Mouse (Mus musculus) embryonic fibroblast, embryonic 13.5 days (primary cell): ENCODE results near the gene Ntrk3. TPM values are rescaled to one million over a fixed set of nuclear protein-coding genes. Genes with fewer than 3 reads are reported as not detected.
A peak's percentile ranks its signal among the peaks of the same experiment; 100 is the strongest.

Experiments used
- H3K27ac ChIP-seq: 2 replicates; pipeline ENCODE4 v1.5.1; 2012; ENCODE audit warnings: low read length, control low read depth, inconsistent platforms; ENCODE audit not compliant: insufficient read depth
- H3K4me1 ChIP-seq: 2 replicates; pipeline ENCODE4 v1.6.1; 2011; ENCODE audit warnings: low read length; ENCODE audit not compliant: control insufficient read depth, insufficient read depth
- H3K4me3 ChIP-seq: 2 replicates; pipeline ENCODE4 v1.5.1; 2011; ENCODE audit warnings: mild to moderate bottlenecking, control low read depth, low read length; ENCODE audit not compliant: insufficient read depth
- CTCF ChIP-seq: IDR thresholded peaks from 2 replicates; pipeline ENCODE4 v1.5.1; 2011; ENCODE audit warnings: mild to moderate bottlenecking, control low read depth, low read length, moderate library complexity, borderline replicate concordance; ENCODE audit not compliant: insufficient read depth
- POLR2A ChIP-seq: IDR thresholded peaks from 2 replicates; pipeline ENCODE4 v1.6.1; 2011; ENCODE audit warnings: low read depth, mild to moderate bottlenecking, control low read depth, low read length, moderate library complexity
- polyA plus RNA-seq: library from polyadenylated mRNA; stranded (reverse); fragments of >200 nt; gene quantifications from 2 replicates; pipeline ENCODE4 v1.2.4, GENCODE M21; 2011; ENCODE audit warnings: low read depth; ENCODE audit not compliant: missing spikeins, insufficient read length

Ntrk3 gene
- polyA plus RNA-seq, 1 experiment: 6.0 TPM

GRCm38 (mm10) chr7:78584499-78584898, 153.3 kb downstream of the Ntrk3 start:
- Histone ChIP-seq H3K4me1 (no peaks in the 10 kb centered on the region), H3K27ac (no peak overlapping the region), H3K4me3 (no peak overlapping the region)
- TF ChIP-seq CTCF: no peak
- TF ChIP-seq POLR2A: no peak

DNA sequence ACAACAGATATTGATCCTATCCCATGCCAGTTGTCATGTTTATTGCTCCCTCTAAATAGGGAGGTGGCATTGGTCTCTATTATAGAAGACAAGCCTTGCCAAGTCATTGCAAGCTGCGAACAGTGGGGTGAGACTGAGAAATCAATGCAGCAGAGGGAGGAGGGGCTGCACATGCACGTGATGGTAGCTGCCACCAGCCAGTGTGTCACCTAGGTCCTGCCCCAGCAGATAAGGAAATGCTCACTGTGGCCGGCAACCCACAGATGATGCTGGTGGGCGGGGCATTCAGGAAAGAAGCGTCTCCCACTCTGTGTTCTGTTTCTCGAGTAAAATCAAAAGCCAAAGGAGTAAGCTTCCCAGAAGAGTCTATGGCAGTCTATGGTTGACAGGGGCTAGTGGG, 154.1 kb downstream of the Ntrk3 start:
- no peak for TF ChIP-seq POLR2A
- no peak for TF ChIP-seq CTCF
- no peaks in the 10 kb centered on the region for H3K4me1 ChIP-seq
- no peak overlapping the region for H3K4me3 ChIP-seq
- H3K27ac ChIP-seq: no peak overlapping the region

GRCm38 (mm10) chr7:78581341-78581740, 156.5 kb downstream of the Ntrk3 start:
- no peak overlapping the region for H3K4me3 ChIP-seq
- TF ChIP-seq POLR2A (no peak), CTCF (no peak)
- no peak overlapping the region for H3K27ac ChIP-seq

DNA sequence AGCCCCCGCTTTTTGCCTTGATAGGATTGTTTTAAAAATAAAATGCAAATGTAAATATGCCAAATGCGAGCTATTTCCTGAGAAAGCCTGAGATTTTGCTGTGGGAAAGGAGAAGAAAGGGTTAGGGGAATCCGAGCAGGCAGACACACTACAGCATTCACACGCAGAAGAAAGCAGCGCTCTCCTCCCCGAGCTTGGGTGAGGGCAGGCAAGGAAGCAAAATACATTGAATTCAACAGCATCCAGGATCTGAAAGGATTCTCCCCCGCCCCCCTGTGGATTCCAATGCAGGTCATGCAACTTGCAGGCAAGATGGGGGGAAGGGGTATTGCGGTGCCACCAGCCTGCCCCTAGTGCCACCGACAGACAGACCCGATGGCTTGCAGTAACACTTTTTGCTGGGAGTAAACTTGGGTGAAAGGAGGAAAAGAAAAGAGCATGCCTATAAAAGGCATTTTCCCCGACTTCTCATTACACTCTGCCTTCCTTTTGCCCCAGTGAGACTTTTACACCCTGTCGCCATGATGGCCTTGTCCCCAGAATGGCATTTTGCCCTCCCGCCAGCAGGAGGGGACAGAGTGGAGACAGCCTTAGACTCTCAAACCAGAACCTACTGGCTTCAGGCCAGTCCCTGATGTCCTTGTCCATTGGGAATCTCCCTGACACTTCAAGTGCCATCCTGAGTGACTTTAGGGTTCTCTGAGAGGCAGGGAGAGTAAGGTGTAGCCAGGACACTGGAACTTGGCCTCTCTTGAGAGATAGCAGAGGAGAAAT, 158.2 kb downstream of the Ntrk3 start:
- Histone ChIP-seq H3K4me3 (no peak overlapping the region), H3K27ac (no peak overlapping the region), H3K4me1 (no peaks in the 10 kb centered on the region)
- TF ChIP-seq POLR2A (no peak), CTCF (no peak)

More at GRCm38 (mm10) chr7:78581341-78581740, 156.5 kb downstream of the Ntrk3 start:
- no peaks in the 10 kb centered on the region for H3K4me1 ChIP-seq

- peak overlapping the region; percentile 27 for H3K4me3 ChIP-seq
- no peaks in the 10 kb centered on the region for H3K4me1 ChIP-seq
- no peak overlapping the region for H3K27ac ChIP-seq
- TF ChIP-seq POLR2A: no peak
- TF ChIP-seq CTCF: no peak
Observed at GRCm38 (mm10) chr7:78578461-78579359, 159.1 kb downstream of the Ntrk3 start.

- no peak overlapping the region for H3K27ac ChIP-seq
- no peaks in the 10 kb centered on the region for H3K4me1 ChIP-seq
- peak overlapping the region; percentile 36 for H3K4me3 ChIP-seq
- TF ChIP-seq CTCF (no peak), POLR2A (no peak)
Observed at GRCm38 (mm10) chr7:78578111-78578460, 159.7 kb downstream of the Ntrk3 start.

DNA sequence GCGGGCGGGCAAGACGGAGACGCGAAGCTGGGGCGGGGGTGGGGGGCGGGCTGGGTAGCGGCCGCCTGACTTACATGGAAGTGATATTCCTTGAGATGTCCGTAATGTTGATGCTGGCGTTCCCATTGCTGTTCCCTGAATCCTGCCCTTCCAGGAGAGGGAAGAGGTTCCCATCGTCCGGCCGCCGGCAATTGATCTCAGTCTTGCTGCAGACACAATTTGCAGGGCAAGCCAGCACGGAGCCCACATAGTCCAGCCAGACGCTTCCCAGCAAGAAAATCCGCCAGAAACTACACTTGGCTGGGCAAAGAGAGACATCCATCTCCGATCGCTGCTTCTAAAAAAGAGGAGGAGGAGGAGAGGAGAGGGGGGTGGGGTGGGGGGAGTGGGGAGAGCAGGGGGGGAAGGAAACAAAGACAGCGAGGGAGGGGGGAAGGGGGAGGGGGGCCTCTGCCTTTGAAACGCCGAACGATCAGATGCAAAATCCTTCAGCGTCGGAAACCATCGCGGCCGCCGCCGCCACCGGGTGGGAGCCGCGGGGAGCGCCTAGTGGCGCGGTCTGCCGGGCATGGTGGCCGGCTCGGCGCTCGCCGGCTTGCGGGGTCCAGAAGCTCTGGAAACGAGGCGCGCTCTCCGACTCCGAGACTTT, 160.2 kb downstream of the Ntrk3 start:
- H3K4me3 ChIP-seq: peak overlapping the region; percentile 36; the same call in 1 of the 2 replicates
- TF ChIP-seq CTCF (no peak), POLR2A (no peak)
- H3K4me1 ChIP-seq: no peaks in the 10 kb centered on the region
- no peak overlapping the region for H3K27ac ChIP-seq

DNA sequence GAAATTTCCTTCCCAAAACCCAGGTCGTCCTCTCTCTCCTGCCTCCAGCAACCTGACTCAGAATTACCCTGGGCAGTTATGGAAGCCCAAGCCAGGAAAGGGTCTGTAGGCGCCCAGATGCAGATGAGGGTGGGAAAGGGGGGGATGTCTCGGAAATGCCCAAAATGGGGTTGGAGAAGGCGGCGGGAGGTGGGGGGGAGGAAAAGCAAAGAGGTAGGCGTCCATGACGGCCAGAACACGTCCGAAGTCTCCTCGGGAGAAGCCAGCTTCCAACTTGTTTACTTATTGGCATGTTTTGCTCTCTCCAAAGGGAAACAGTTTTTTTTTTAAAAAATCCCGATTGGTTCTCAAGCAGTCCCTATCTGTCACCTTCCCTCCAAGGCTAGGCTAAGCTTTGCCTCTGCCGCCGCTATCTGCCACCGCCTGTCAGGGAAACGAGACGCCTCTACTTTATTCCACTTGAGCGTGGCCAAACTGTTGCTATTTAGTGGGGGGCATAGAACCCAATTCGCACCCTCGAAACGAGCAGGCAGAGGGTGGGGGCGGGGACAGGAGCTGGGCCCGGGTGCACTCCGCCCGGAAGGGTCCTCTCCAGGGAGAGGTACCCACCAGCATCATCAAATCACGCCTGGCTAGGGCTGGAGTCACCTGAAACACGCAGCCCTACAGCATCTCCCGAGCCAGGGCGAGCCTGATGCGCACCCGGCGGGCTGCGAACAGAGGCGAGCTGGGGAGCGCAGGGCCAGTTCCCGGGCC, 160.9 kb downstream of the Ntrk3 start:
- Histone ChIP-seq H3K4me1 (no peaks in the 10 kb centered on the region), H3K27ac (no peak overlapping the region), H3K4me3 (no peak overlapping the region; the same call in 1 of the 2 replicates)
- TF ChIP-seq POLR2A (no peak), CTCF (no peak)

DNA sequence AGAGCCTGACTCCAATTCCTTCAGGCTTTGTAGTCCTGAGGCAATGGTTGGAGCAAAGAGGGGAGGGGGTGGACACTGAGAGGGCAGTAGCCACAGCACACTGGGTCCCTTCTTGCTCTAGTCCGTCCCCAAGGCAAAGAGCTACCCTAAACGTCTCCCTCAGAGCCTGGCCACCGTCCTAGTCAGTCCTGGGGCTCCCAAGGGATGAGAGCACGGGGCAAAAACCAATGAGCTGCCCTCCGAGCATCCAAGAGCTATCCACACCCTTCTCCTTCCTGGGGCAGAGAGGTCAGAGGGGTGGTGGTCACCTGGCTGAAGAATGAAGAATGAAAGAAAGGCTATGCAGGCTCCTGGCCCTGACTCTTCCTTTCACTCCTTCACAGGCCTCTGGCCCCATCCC, 161.6 kb downstream of the Ntrk3 start:
- no peak for TF ChIP-seq POLR2A
- TF ChIP-seq CTCF: no peak
- Histone ChIP-seq H3K27ac (no peak overlapping the region), H3K4me1 (no peaks in the 10 kb centered on the region), H3K4me3 (no peak overlapping the region)
